Mouse (Mus musculus) ES-Bruce4 (cell line): ENCODE data around the gene Rbp3. TPM values are rescaled to one million over a fixed set of nuclear protein-coding genes. Genes with fewer than 3 reads are reported as not detected.

Experiments used
- H3K27ac ChIP-seq: 2 replicates; pipeline ENCODE4 v1.5.1; 2012; ENCODE audit warnings: low read length, inconsistent platforms; ENCODE audit not compliant: insufficient read depth
- H3K27me3 ChIP-seq: 2 replicates; pipeline ENCODE4 v1.6.1; 2012; ENCODE audit warnings: mild to moderate bottlenecking, low read length, inconsistent platforms; ENCODE audit not compliant: control insufficient read depth, poor library complexity, insufficient read depth, severe bottlenecking
- H3K36me3 ChIP-seq: 2 replicates; pipeline ENCODE4 v1.6.1; 2012; ENCODE audit warnings: inconsistent platforms, mild to moderate bottlenecking, low read length, moderate library complexity; ENCODE audit not compliant: control insufficient read depth, poor library complexity, insufficient read depth, severe bottlenecking
- H3K4me1 ChIP-seq: one replicate; pipeline ENCODE4 v1.8.1; 2011; ENCODE audit warnings: low read length; ENCODE audit not compliant: control insufficient read depth, insufficient read depth
- H3K4me3 ChIP-seq: 2 replicates; pipeline ENCODE4 v1.5.1; 2011; ENCODE audit warnings: low read depth, mild to moderate bottlenecking, low read length
- H3K9ac ChIP-seq: 2 replicates; pipeline ENCODE4 v1.6.1; 2012; ENCODE audit warnings: low read depth, mild to moderate bottlenecking, inconsistent platforms; ENCODE audit not compliant: poor library complexity, severe bottlenecking
- H3K9me3 ChIP-seq: replicated peaks from 2 replicates; pipeline ENCODE4 v1.6.1; 2012; ENCODE audit warnings: mild to moderate bottlenecking, low read length, inconsistent platforms; ENCODE audit not compliant: control insufficient read depth, poor library complexity, insufficient read depth, severe bottlenecking
- CTCF ChIP-seq: IDR thresholded peaks from one replicate; pipeline ENCODE4 v1.8.1; 2011; ENCODE audit warnings: low read depth, low read length
- EP300 ChIP-seq: IDR thresholded peaks from 2 replicates; pipeline ENCODE4 v1.6.1; 2011; ENCODE audit warnings: low read depth, low read length; ENCODE audit not compliant: insufficient read depth
- POLR2A ChIP-seq: IDR thresholded peaks from one replicate; pipeline ENCODE4 v1.8.1; 2011; ENCODE audit warnings: low read length; ENCODE audit not compliant: insufficient read depth
- polyA plus RNA-seq: library from polyadenylated mRNA; stranded (reverse); fragments of >200 nt; gene quantifications from 2 replicates; pipeline ENCODE4 v1.2.4, GENCODE M21; 2011; ENCODE audit warnings: low read depth; ENCODE audit not compliant: missing spikeins, insufficient read depth, insufficient read length

The Rbp3 gene
- polyA plus RNA-seq, 1 experiment = not detected

DNA sequence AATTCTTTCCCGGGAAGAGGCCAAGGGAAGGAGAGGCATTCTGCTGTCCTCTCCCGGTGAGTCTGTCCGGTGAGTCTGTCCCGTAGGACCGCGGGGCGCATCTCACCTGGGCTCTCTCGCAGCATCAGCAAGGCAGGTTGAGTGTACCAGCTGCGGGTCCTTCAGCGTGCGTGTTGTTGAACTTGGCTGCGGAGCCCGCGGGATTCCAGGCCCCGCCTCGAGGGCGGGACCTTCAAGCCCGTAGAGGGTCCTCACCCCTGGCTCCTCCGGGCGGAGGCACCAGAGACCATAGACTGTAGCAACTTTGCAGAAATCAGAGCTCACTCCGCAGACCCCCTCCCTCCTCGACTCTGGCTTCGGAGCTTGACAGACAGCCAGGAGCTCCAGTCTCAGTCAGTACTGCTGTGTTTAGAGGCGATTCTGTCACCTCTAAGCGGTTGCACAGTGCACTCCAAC lies 24.8 kb downstream of the Rbp3 start, which contains the start of gene Zfp488:
Zfp488 (minus strand) TSS at position 161 of the 456 bp plus-strand sequence.
- H3K9ac ChIP-seq = no peak within 1 kb of the TSS

DNA sequence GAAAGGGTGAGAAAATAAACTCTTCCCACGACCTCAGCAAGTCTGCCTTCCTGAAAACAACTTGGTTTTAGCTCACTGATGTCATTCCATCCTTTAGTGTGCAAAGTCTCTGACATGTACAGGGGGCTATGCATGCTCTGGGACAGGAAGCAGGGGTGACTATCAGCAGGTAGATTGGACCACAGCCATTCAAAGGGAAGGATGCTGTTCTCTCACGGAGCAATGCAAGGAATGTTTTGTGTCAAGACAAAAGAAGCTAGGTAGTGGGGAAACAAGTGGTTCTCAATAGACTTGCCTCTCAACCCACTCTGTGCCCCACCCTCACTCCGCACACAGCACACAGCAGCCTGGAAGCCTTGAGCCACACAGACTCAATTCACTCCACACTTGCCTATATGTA lies 35.4 kb downstream of the Rbp3 start:
- no peaks in the 10 kb centered on the region for H3K4me1 ChIP-seq
- no peaks in the 10 kb centered on the region for H3K36me3 ChIP-seq
- TF ChIP-seq CTCF (no peak), POLR2A (no peak), EP300 (no peak)
- 0 out of 2 replicates have a peak, but pooled peaks cover 2% of the 10 kb centered on the region for H3K9me3 ChIP-seq
- no peaks in the 10 kb centered on the region for H3K27me3 ChIP-seq
- no peak overlapping the region for H3K27ac ChIP-seq
- no peak overlapping the region for H3K9ac ChIP-seq
- H3K4me3 ChIP-seq = no peak overlapping the region

More for the DNA sequence above, 24.8 kb downstream of the Rbp3 start, which contains the start of gene Zfp488:
- Histone ChIP-seq H3K4me1 (no peaks in the 10 kb centered on the region), H3K9me3 (no peaks in the 10 kb centered on the region), H3K27ac (no peak within 1 kb of the TSS), H3K36me3 (no peaks in the 10 kb centered on the region), H3K4me3 (peak within 1 kb of the TSS; percentile 44), H3K27me3 (no peaks in the 10 kb centered on the region)
- no peak for TF ChIP-seq EP300
- no peak for TF ChIP-seq CTCF
- no peak for TF ChIP-seq POLR2A

DNA sequence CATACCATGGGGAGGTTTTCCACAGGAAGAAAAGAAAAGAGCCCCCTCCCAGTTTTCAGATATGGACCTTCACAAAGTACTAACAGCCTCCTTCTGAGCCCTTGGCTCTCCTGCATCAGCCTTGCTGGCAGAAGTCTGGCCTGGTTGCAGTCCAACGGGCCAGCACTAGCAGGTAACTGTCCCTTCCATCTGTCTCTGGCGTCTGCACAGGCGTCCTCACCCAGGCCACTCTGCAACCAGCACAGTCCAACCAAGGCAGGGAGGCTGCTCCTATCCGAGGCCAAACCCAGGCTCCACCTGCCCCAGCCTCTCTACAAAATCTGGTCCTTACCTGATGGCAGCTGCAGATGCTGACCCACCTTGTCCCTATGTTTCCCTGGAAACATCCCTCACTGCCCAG lies 38.2 kb downstream of the Rbp3 start:
- Histone ChIP-seq H3K27ac (no peak overlapping the region), H3K4me1 (no peaks in the 10 kb centered on the region), H3K4me3 (no peak overlapping the region), H3K9me3 (0 out of 2 replicates have a peak, but pooled peaks cover 2% of the 10 kb centered on the region), H3K27me3 (no peaks in the 10 kb centered on the region), H3K9ac (no peak overlapping the region), H3K36me3 (no peaks in the 10 kb centered on the region)
- TF ChIP-seq EP300 (no peak), POLR2A (no peak), CTCF (no peak)

DNA sequence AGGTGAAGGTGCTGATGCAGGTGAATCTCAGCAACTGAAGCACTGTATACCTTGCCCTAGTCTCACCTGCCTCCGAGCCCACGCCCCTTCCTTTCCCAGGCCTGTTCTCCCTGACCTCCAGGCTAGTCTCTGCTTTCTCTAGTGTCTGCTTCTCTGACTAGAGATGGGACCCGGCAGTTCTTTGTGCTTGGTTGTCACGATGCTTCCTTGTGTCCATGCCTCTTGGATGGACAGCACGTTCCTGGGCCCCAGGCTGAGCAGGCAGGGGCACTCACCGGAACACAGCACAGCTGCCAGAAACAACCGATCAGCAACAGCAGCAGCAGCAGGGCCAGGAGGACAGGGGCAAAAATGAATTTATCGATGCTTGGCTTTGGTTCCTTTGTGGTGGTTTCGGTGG lies 39.2 kb downstream of the Rbp3 start:
- no peak for TF ChIP-seq POLR2A
- TF ChIP-seq CTCF = no peak
- TF ChIP-seq EP300 = no peak

DNA sequence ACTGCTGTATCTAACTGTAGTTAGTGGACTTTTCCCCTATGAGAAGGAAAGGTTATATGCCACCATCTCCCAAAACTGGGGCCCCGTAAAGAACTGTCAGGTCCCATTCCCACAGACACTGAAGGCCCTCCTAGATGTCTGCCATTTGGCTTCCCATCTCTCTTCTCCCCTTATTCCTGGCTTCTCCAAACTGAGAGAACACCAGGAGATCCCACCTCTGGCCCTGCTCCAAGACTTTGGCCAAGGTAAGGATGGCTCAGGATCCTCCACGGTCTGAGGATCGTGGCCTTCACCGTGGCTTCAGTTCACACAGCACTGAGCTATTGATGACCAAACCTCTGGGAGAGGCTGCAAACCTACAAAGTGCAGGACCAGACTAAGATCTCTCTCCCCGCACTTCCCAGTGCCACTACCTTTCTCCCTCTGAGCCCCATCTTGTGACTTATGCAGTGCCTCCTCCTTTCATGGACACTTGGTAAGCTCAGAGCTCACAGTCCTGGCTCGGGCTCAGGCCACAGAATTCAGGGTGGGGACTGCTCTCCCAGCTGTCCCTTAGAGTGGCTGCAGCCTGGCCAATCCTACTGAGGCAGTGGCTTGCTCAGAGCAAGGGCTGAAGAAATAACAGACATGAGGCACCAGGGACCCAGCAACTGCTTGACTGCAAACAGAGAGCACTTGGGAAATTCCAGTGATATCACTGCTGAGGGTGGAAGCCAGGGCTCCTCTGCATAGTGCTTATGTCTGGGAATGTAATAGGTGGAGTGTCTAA lies 39.9 kb downstream of the Rbp3 start:
- no peaks in the 10 kb centered on the region for H3K4me1 ChIP-seq
- H3K27ac ChIP-seq = no peak overlapping the region
- no peaks in the 10 kb centered on the region for H3K36me3 ChIP-seq
- no peaks in the 10 kb centered on the region for H3K9me3 ChIP-seq
- no peak for TF ChIP-seq CTCF
- TF ChIP-seq EP300 = no peak
- TF ChIP-seq POLR2A = no peak
- no peak overlapping the region for H3K9ac ChIP-seq
- H3K4me3 ChIP-seq = no peak overlapping the region
- no peaks in the 10 kb centered on the region for H3K27me3 ChIP-seq

More for the DNA sequence above, 39.2 kb downstream of the Rbp3 start:
- no peaks in the 10 kb centered on the region for H3K4me1 ChIP-seq
- no peak overlapping the region for H3K9ac ChIP-seq
- no peak overlapping the region for H3K4me3 ChIP-seq
- no peaks in the 10 kb centered on the region for H3K27me3 ChIP-seq
- H3K27ac ChIP-seq = no peak overlapping the region
- H3K36me3 ChIP-seq = no peaks in the 10 kb centered on the region
- no peaks in the 10 kb centered on the region for H3K9me3 ChIP-seq

DNA sequence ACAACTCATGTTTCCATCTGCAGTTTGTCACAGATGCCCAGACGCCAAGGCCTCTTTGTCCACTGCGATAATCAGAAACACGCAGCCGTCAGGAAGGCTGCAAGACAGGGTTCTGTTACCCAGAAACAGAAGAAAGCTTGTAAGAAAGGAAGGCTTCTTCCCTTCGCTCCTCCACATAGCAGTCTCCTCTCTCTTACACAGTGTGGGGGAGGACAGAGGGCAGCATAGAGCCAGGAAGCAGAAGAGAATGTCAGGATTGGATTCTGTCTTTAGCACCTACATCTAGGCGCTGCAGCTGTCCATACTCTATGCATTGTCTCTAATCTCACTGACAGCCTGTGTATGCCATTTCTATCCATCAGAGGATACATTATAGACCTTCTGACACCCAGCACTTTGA lies 43.6 kb downstream of the Rbp3 start:
- no peaks in the 10 kb centered on the region for H3K36me3 ChIP-seq
- H3K9me3 ChIP-seq = no peaks in the 10 kb centered on the region; the same call in 1 of the 2 replicates
- no peak for TF ChIP-seq CTCF
- no peaks in the 10 kb centered on the region for H3K4me1 ChIP-seq
- no peak overlapping the region for H3K9ac ChIP-seq
- H3K27me3 ChIP-seq = no peaks in the 10 kb centered on the region
- no peak overlapping the region for H3K4me3 ChIP-seq
- no peak overlapping the region for H3K27ac ChIP-seq
